Mouse (Mus musculus) lung, embryonic 14.5 days (tissue): ENCODE measurements around the gene Hist3h2a. TPM values are rescaled to one million over a fixed set of nuclear protein-coding genes. Genes with fewer than 3 reads are reported as not detected.

Experiments used
- ATAC-seq: fragments of 200-750 bp; cut with Nextera tagmentation; 2 replicates; pipeline ENCODE4 v1.8.0; 2017; ENCODE audit warnings: mild to moderate bottlenecking, moderate TSS enrichment, moderate library complexity; ENCODE audit not compliant: insufficient read depth
- DNase-seq: peaks from one replicate; pipeline ENCODE4 v3.0.0-alpha.2; 2015
- H3K27ac ChIP-seq: fragments of 300-500 bp; sonication (generic); 2 replicates; pipeline ENCODE4 v1.5.1; 2014; ENCODE audit warnings: low read depth, mild to moderate bottlenecking, moderate library complexity
- H3K27me3 ChIP-seq: fragments of 300-500 bp; sonication (generic); 2 replicates; pipeline ENCODE4 v1.6.1; 2014; ENCODE audit warnings: low read length, control low read depth; ENCODE audit not compliant: insufficient read depth
- H3K36me3 ChIP-seq: fragments of 300-500 bp; sonication (generic); 2 replicates; pipeline ENCODE4 v1.6.1; 2014; ENCODE audit warnings: control low read depth; ENCODE audit not compliant: insufficient read depth
- H3K4me1 ChIP-seq: fragments of 300-500 bp; sonication (generic); 2 replicates; pipeline ENCODE4 v1.6.1; 2014; ENCODE audit warnings: antibody characterized with exemption, control low read depth; ENCODE audit not compliant: insufficient read depth
- H3K4me2 ChIP-seq: fragments of 300-500 bp; sonication (generic); 2 replicates; pipeline ENCODE4 v1.6.1; 2014; ENCODE audit warnings: mild to moderate bottlenecking
- H3K4me3 ChIP-seq: fragments of 300-500 bp; sonication (generic); 2 replicates; pipeline ENCODE4 v1.5.1; 2014; ENCODE audit warnings: low read depth, low read length
- H3K9ac ChIP-seq: fragments of 300-500 bp; sonication (generic); 2 replicates; pipeline ENCODE4 v1.6.1; 2014
- H3K9me3 ChIP-seq: fragments of 300-500 bp; sonication (generic); 2 replicates; pipeline ENCODE4 v1.6.1; 2016; ENCODE audit warnings: low read depth, low read length, control low read depth
- CTCF ChIP-seq: IDR thresholded peaks from 2 replicates; pipeline ENCODE4 v1.5.1; 2016; ENCODE audit warnings: antibody characterized with exemption, low read depth
- WGBS: fragments of 180-500 bp; shearing (Covaris S2); extraction: QIAGEN DNeasy Blood & Tissue Kit; methylation state at CpG from one replicate; pipeline ENCODE4 v1.1.7; 2014; 5-methylcytosine and 5-hydroxymethylcytosine counted together
- polyA plus RNA-seq: library from polyadenylated mRNA; unstranded; fragments of >200 nt; fragmentation: Nextera tagmentation; extraction: Ambion mirVana; gene quantifications from 2 replicates; pipeline ENCODE4 v1.2.1, GENCODE M21; 2014

Gene Hist3h2a
- polyA plus RNA-seq, 1 experiment from 2014 or later = 18.1 TPM

DNA sequence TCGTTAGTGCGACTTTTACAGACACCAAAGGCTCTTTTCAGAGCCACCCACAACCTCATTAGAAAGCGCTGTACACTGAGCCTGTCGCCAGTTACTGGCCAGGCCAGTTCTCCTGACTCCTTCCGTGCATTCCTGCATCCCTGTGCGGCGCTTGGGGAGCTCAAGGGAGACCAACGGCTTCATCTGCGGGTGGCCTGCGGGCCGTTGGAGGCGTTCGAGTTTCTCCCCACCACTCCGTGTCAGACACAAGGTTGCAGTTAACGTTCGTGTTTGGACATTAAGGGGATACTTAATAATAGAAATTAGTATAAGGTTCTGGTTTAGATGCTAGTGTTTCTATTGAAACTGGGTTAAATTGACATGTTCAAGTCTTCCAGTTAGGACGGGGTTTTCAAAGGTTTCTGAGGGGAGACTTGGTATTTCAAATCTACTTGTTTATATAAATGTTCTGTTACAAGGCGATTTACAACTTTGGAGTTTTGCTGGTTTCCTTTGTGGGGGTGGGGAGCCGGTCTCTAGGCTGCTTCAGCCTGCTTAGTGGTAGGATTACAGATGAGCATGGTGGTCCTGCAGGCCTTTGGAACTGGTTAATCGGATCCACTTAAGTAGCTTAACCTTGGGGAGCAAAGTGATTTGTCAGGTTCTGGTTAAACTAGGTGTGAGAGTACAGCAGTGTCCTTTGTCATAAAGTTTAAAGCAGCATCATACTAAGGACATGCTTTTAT is 820 bp downstream of the Hist3h2a start:
- Histone ChIP-seq H3K36me3 (peaks cover 8% of the 10 kb centered on the region; the same call in 1 of the 2 replicates), H3K27ac (peak overlapping the region; percentile 100), H3K4me3 (peak overlapping the region; percentile 53), H3K9me3 (no peaks in the 10 kb centered on the region), H3K4me2 (peak overlapping the region; percentile 85), H3K9ac (peak overlapping the region; percentile 87), H3K27me3 (peaks cover 14% of the 10 kb centered on the region), H3K4me1 (peaks cover 5% of the 10 kb centered on the region; the same call in 1 of the 2 replicates)
- no peak for TF ChIP-seq CTCF
- ATAC-seq = no peak; the same call in 1 of the 2 replicates
- 0% methylated on average over 20 of the region's 20 CpGs for WGBS
- DNase-seq = peak; percentile 65

- no peak for TF ChIP-seq CTCF
- Histone ChIP-seq H3K9ac (peak overlapping the region; percentile 87), H3K4me2 (peak overlapping the region; percentile 85), H3K27ac (peak overlapping the region; percentile 100), H3K9me3 (no peaks in the 10 kb centered on the region), H3K27me3 (peaks cover 8% of the 10 kb centered on the region), H3K4me3 (peak overlapping the region; percentile 53), H3K36me3 (peaks cover 8% of the 10 kb centered on the region; the same call in 1 of the 2 replicates), H3K4me1 (peaks cover 5% of the 10 kb centered on the region; the same call in 1 of the 2 replicates)
- 17% methylated on average over 8 of the region's 8 CpGs for WGBS
- ATAC-seq (no peak), DNase-seq (no peak)
Observed at GRCm38 (mm10) chr11:58955868-58956257, 1.4 kb downstream of the Hist3h2a start.

- H3K36me3 ChIP-seq = peaks cover 8% of the 10 kb centered on the region; the same call in 1 of the 2 replicates
- H3K4me2 ChIP-seq = peak overlapping the region; percentile 85; the same call in 1 of the 2 replicates
- DNase-seq (no peak), ATAC-seq (no peak)
- H3K27me3 ChIP-seq = peaks cover 14% of the 10 kb centered on the region
- H3K9ac ChIP-seq = no peak overlapping the region
- no peak for TF ChIP-seq CTCF
- peaks cover 5% of the 10 kb centered on the region; the same call in 1 of the 2 replicates for H3K9me3 ChIP-seq
- WGBS = 87% methylated on average over 5 of the region's 5 CpGs
- H3K27ac ChIP-seq = no peak overlapping the region
- peaks cover 5% of the 10 kb centered on the region; the same call in 1 of the 2 replicates for H3K4me1 ChIP-seq
- H3K4me3 ChIP-seq = no peak overlapping the region
Observed at GRCm38 (mm10) chr11:58957226-58957914, 2.9 kb downstream of the Hist3h2a start.

- TF ChIP-seq CTCF = no peak
- Histone ChIP-seq H3K27ac (no peak overlapping the region), H3K27me3 (peaks cover 20% of the 10 kb centered on the region), H3K9me3 (peaks cover 5% of the 10 kb centered on the region; the same call in 1 of the 2 replicates), H3K4me1 (peaks cover 5% of the 10 kb centered on the region; the same call in 1 of the 2 replicates), H3K9ac (no peak overlapping the region), H3K36me3 (peaks cover 8% of the 10 kb centered on the region; the same call in 1 of the 2 replicates), H3K4me2 (no peak overlapping the region), H3K4me3 (no peak overlapping the region)
- DNase-seq (no peak), ATAC-seq (no peak)
- WGBS = 86% methylated on average over 6 of the region's 6 CpGs
Observed at GRCm38 (mm10) chr11:58958536-58958935, 4.1 kb downstream of the Hist3h2a start.

DNA sequence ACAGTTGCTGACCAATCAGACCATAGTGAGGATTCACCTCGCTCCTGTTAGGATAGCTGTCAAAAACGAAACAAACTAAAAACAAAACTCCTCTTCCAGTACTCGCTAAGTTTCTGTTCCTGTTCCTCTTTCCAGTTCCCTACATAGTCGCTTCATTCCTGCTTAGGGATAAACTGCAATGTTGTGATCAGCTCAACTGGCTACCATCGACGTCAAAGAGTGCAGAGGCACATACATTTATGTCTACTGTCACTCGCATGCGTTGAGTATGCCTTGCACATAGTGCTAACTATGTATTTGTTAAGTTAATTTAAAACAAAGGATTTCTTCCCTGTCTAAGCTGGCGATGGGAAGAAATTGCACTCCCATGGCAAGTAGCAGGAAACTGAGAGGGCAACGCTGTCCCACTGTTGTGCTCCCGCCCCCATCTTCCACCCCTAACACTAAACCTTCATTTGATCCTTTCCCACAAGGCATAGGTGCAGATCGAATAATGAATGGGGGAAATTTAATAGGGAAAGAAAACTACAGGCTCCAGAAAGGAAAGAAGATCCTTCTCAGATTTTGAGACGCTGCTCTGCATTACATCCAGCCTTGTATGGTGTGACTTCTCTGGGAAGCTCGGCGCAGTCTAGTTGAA is 4.8 kb downstream of the Hist3h2a start:
- DNase-seq = no peak
- Histone ChIP-seq H3K27me3 (peaks cover 24% of the 10 kb centered on the region), H3K9ac (peak overlapping the region; percentile 41), H3K9me3 (peaks cover 5% of the 10 kb centered on the region; the same call in 1 of the 2 replicates), H3K4me2 (peak overlapping the region; percentile 82), H3K27ac (no peak overlapping the region), H3K4me1 (peaks cover 5% of the 10 kb centered on the region; the same call in 1 of the 2 replicates), H3K36me3 (peaks cover 8% of the 10 kb centered on the region; the same call in 1 of the 2 replicates), H3K4me3 (peak overlapping the region; percentile 45)
- 31% methylated on average over 15 of the region's 15 CpGs for WGBS
- no peak for ATAC-seq
- no peak for TF ChIP-seq CTCF

DNA sequence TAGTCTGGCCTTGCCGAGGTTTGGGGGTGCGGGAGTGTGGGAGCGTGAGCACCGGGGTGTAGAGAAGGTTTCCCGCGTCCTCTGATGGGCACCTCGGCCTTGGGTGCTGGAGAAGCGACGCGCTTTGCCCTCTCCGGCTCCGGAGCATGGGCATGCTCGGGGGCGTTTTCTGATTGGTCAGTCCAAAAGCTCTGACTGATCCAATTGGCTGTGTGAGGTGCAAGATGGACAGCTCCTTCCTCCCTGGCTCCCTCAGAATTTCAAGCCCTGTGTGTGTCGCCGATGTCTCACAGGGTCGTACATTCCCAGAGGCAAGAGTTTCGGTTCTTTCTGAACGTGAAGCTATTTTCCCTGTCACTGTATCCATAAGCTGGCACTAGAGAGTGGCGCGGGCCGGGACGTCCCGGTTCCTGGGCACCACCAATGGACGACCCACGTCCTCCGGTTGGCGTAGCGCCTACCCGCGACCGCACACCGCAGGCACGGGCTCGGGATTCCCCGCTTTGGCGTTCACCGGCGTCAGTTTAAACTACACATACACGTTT is 5.5 kb downstream of the Hist3h2a start:
- Histone ChIP-seq H3K36me3 (peaks cover 8% of the 10 kb centered on the region; the same call in 1 of the 2 replicates), H3K4me1 (peaks cover 5% of the 10 kb centered on the region; the same call in 1 of the 2 replicates), H3K27me3 (peaks cover 24% of the 10 kb centered on the region), H3K4me2 (peak overlapping the region; percentile 82), H3K27ac (no peak overlapping the region), H3K9ac (peak overlapping the region; percentile 41), H3K4me3 (peak overlapping the region; percentile 45), H3K9me3 (peaks cover 5% of the 10 kb centered on the region; the same call in 1 of the 2 replicates)
- ATAC-seq (peak; percentile 84), DNase-seq (peak; percentile 91)
- WGBS = 5% methylated on average over 40 of the region's 40 CpGs
- peak; percentile 52 for TF ChIP-seq CTCF
